Mouse (Mus musculus) left cerebral cortex, adult 2 months (tissue): ENCODE measurements at regions not wholly inside any gene's neighbourhood (a gene's known extent, or its start where the extent isn't known, plus 50 kb on each side); places are given as distances from the start of the nearest gene placed in this dataset.

Source experiments
- DNase-seq, 2 experiments: peaks; one replicate each; pipeline ENCODE4 v3.0.0; 2021 to 2022; ENCODE audit warnings: low spot score in 2 of 2, mixed read lengths in 1 of 2; ENCODE audit errors: extremely low spot score in 1 of 2
- H3K27ac ChIP-seq: fragments of 200-600 bp; 2 replicates; pipeline ENCODE4 v1.8.1; 2022
- H3K4me3 ChIP-seq: fragments of 200-600 bp; 2 replicates; pipeline ENCODE4 v1.8.1; 2022
- CTCF ChIP-seq: fragments of 200-600 bp; IDR thresholded peaks from 2 replicates; pipeline ENCODE4 v1.8.1; 2022; ENCODE audit warnings: antibody characterized with exemption, mild to moderate bottlenecking, moderate library complexity
- intact Hi-C: fragments of 180-260 bp; cut with DNase I; formaldehyde crosslinking; loops from one replicate; pipeline ENCODE4 v1.15.1; 2025

DNA sequence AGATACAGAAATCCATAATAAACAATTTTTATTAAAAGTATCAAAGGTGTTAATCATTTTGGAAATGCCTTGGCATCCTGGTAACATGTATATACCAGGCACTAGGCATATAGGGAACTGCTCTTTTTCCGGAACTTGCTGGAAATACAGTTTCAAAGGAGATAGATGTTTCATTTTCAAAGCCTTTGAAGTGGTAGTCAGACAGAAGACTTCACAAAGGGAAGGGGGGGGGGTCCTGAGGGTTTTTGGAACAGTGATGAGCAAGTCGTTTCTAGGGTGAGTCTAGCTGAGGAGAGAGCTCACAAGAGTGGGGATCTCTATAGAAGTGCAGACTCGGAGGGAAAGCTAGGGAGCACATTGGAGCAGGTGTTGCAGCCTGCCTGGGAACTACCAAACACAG lies 73.4 kb upstream of the Nrip1 start:
- intact Hi-C loops = no loop called here
- H3K4me3 ChIP-seq = no peak overlapping the region
- no peak for DNase-seq
- TF ChIP-seq CTCF = no peak
- H3K27ac ChIP-seq = no peak overlapping the region

DNA sequence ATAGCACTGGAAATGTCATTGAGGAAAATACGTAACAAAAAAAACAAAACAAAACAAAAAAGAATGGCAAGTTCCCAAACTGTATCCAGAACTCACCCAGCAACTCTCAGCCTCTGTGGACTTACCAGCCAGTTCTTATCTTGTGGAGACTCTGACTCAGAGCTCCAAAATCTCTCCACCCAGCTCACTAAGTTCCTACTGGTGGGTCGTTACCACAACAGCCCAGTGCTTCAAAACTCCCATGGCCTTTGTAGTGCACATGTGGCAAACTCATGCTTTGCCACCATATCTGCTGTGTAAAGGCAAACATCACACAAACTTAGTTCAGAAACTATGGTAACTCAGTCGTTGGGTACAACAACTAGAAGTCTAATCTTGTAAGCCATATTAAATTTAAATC lies 71.0 kb upstream of the Nrip1 start:
- DNase-seq = no peak
- TF ChIP-seq CTCF = no peak
- intact Hi-C loops = no loop called here
- Histone ChIP-seq H3K27ac (no peak overlapping the region), H3K4me3 (no peak overlapping the region)

DNA sequence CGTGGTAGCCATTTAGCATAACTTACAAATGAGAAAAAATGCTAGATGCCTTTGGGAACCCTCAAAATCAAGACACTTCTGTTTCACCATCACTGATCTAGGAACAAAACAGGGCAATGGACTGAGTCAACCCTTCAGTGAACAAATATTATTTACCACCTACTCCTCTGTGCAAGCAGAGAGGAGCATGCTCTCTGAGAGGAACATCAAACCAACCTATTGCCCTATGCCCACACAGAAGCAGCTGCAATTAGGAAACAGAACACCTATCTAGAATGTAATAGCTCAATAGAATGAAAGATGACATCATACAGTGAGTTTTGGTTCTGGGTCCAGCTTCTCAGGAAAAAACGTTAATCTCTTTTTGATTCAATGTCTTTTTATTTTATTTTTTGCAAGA lies 69.0 kb upstream of the Nrip1 start:
- Histone ChIP-seq H3K4me3 (no peak overlapping the region), H3K27ac (no peak overlapping the region)
- intact Hi-C loops = no loop called here
- no peak for DNase-seq
- no peak for TF ChIP-seq CTCF

DNA sequence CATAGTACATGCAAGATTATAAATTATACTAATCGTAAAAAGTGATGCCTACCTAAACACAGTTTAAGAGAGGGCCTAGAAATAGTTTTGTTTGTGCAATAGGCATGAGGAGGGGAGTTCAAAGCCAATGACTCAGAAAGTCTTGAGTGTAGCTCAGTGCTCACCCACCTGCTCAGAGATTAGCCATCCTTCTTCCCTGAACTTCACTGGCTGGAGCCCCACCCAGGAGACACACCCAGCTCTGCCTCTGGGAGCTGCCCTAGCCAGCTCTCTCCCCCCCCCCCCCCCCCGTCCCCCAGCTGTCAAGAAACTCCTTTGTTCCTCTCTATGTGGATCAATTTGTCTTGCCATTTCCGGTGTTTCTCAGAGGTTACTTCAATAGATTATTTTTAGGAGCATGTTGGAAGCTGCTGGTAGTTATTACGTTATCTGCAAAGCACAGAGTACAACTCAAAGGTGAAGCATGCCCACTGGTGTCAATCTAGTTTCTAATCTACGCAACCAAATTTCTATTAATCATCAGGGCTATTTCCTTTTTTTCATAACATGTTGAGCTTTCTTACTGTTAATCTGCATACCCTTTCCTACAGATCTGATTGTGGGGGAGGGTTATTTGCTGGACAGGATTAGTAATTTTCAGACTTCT lies 68.3 kb upstream of the Nrip1 start:
- no peak for TF ChIP-seq CTCF
- Histone ChIP-seq H3K4me3 (no peak overlapping the region), H3K27ac (no peak overlapping the region)
- intact Hi-C loops = no loop called here
- no peak for DNase-seq

DNA sequence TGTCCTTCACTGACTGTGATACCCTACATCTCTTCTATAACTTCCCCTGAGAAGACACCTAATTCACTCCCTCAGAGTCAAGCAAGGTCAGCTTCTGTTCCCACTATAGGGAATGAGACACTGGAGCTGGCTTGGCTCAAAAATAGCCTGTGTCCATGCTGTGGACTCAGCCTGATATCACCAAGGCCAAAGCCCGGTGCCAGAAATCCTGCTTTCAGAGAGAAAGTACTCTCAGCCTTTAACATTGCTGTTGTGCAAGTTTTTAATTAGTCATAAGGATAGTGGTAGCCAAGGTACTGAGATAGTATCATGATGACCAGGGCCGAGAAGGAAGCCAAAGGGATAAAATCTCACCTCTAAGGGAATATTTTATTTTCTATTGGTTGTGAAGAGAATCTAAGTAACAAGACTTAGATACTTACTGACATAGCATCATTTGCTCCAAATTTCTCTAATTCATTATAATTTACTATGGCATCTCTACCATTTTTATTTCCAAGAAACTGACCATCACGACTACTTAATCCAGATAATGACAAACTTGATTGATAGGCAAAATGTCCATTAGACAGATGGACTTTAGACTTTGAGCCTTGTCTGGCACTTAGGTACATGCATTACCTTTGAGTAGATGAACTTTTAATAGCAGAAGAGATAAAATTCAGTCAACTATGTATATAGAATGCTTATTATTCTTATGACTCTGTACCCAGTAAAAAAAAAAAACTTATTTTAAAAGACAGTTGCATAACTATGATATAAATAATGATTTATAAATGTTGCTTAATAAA lies 64.7 kb upstream of the Nrip1 start:
- Histone ChIP-seq H3K27ac (no peak overlapping the region), H3K4me3 (no peak overlapping the region)
- no peak for TF ChIP-seq CTCF
- no peak for DNase-seq
- intact Hi-C loops = no loop called here

DNA sequence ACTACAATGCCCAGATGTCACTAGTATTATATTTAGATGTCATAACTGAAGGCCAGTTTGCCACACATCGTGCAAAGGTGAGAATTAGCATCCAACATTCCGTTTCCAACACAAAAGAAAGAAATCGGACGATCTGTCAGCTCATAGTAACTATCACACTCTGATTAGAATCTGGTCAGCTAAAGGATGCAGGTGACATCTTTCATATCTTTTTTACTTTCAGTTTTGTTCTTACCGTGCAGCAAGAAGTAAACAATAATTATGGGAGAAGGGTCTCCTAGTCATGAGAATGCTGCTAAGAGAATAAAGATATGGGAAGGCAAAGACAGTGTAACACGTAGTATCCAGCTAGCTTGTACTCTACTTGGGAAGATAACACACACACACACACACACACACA lies 62.7 kb upstream of the Nrip1 start:
- H3K4me3 ChIP-seq = no peak overlapping the region
- TF ChIP-seq CTCF = no peak
- intact Hi-C loops = no loop called here
- no peak overlapping the region for H3K27ac ChIP-seq
- DNase-seq = no peak

DNA sequence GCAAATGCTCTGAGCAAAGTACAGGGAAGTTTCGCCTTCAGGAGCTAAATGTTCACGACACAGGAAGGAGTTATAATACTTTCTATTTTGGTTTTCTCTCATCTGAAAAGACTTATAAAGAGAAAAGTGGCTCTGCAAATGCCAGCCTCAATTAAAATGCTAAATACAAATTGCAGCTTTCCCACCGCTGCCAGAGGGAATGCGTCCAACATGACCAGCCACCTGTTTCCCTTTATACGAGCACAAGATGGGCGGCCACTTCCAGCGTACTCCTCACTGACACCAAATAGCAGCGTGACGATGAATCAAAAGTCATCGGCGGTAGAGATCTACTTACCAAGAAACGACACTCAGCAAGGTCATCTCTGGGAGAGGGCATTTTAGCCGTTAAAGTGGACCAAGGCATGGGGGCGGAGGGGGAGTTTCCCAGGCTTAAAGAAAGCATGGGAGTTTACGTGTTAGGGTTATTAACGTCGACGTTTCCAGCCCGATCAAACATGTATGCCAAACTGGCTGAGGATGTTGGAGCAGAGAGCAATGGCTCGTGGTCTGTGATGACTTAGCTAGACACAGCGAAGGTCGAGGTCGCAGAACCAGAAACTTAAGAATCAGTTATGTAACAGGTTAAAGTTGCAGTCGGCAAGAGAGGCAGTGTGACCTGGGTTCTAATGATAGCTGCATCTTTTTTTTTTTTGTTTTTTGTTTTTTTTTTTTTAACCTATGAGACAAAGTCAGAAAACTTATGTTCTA lies 59.6 kb upstream of the Nrip1 start:
- Histone ChIP-seq H3K4me3 (peak overlapping the region; percentile 43), H3K27ac (no peak overlapping the region)
- intact Hi-C loops = no loop called here
- DNase-seq = peak; percentile 17 to 19
- no peak for TF ChIP-seq CTCF

DNA sequence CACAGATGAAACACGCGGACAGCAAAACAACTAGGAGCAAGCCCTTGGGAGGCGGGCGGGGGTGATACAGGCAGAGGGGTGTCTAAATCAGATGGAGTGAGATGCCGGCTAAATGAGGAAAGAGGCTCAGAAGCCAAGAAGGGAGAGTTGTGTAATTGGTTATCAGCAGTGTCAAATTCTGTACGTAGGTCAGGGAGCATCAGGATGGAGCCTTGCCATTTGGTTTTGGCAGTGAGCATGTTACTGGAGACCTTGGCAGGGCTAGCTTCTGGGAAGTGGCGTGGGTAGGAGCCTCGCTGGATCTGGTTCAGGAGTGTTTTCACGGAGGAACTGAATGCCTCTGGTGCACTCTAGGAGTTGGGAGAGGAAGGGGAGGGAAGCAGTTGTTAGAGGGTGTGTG lies 58.7 kb upstream of the Nrip1 start:
- TF ChIP-seq CTCF = no peak
- Histone ChIP-seq H3K27ac (no peak overlapping the region), H3K4me3 (no peak overlapping the region)
- DNase-seq = no peak
- intact Hi-C loops = no loop called here

DNA sequence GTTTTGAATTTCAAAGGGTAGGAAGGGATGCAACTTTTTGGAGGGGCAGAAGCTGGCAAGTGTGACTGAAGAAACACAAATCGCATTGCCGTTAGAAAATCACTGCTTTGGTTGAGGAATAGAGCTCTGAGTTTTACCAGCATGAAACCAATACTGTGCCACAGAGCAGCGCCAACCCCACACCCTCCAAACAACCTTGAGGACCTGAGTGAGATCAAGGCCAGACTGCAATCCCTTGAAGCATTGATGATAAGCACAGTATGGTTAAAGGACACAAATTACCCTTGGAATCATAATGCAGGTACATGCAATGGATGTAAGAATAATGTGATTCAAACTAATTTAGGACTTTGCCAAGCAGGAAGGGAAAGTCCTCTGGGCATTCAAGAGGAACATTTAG lies 55.5 kb upstream of the Nrip1 start:
- intact Hi-C loops = no loop called here
- TF ChIP-seq CTCF = no peak
- no peak for DNase-seq
- H3K27ac ChIP-seq = no peak overlapping the region
- H3K4me3 ChIP-seq = no peak overlapping the region

DNA sequence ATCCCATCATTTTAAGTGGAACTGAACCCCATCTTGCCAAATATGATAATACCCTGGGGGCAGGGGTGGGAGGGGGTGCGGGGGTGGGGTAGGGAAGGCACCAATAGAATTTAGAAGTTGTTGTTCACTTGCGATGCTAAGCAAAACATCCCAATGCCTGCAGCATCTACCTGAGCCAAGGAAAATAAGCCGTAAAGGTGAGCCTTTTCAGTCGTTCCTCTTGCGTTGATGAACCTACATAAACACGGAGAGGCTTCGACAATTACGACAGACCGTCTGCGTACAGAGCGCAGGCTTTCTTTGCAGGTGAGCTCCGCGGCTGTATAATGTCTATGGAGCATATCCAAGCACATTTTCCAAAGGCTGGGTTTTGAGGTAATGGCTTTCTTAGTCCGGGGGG lies 50.3 kb upstream of the Nrip1 start:
- Histone ChIP-seq H3K27ac (no peak overlapping the region), H3K4me3 (no peak overlapping the region)
- intact Hi-C loops = no loop called here
- DNase-seq = no peak
- no peak for TF ChIP-seq CTCF
